Mouse (Mus musculus): ENCODE data around the gene Hist1h2aa.

The Hist1h2aa gene

DNA sequence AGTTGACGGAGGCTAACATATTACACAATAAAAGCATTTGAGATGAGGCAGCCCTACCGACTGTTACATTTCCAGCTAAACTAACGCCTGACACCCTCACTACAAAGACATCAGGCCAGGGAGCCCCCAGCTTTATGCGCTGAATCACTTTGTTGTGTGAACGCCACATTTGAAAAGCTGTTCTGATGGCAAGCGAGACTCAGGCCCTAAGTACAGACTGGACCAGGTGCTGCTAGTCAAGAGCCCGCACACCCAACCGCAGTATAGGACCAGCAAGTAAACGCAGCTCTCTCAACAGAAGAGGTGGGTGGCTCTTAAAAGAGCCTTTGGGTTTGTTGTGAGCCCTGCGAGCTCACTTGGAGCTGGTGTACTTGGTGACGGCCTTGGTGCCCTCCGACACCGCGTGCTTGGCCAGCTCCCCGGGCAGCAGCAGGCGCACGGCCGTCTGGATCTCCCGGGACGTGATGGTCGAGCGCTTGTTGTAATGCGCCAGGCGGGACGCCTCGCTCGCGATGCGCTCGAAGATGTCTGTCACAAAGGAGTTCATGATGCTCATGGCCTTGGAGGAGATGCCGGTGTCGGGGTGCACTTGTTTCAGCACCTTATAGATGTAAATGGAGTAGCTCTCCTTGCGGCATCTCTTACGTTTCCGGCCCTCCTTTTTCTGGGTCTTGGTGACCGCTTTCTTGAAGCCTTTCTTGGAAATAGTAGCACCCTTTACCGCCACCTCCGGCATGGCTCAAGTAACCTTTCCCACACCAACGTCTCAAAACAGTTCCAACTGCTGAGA, 646 bp upstream of the Hist1h2aa start, which contains the start of gene Hist1h2ba:
Hist1h2ba (minus strand) TSS at position 736 of the 790 bp plus-strand sequence.
- in situ Hi-C loops (cut with MboI; ENCODE audit: unreplicated experiment in 2 of 2), result loop anchor here in 1 of 2 experiments (10.0 kb wide), 1 partner anchor 49 kb away; no protein-coding TSS in a partner anchor

GRCm38 (mm10) chr13:23938699-23939098, 4.4 kb downstream of the Hist1h2aa start:
- in situ Hi-C loops (cut with MboI; ENCODE audit: unreplicated experiment in 2 of 2), result loop anchor here in 1 of 2 experiments (10.0 kb wide), 1 partner anchor 54 kb away; no protein-coding TSS in a partner anchor

- in situ Hi-C loops (cut with MboI; ENCODE audit: unreplicated experiment in 2 of 2), result no loop called here
These were observed 6.0 kb downstream of the Hist1h2aa start for GRCm38 (mm10) chr13:23940291-23940690.

- in situ Hi-C loops (cut with MboI; ENCODE audit: unreplicated experiment in 2 of 2), result no loop called here
These were observed 8.6 kb downstream of the Hist1h2aa start for GRCm38 (mm10) chr13:23942861-23943260.

DNA sequence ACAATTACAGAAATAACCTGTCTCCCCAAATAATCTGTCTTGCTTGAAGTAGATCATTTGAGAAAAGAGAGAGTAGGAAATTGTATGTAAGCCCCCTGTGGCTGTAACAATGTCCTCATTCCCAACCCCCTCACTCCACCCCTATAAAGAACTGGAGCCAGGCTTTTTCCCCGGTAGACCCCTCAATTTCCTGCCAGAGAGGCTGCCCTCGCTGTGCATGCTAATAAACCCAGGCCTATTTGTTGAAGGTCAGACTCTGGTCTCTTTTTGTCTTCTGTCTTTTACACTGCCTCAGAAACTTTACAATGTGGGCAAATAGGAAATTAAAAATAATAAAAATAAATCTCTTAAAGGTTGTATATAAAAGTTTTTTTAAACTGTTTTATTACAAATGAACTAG, 12.0 kb downstream of the Hist1h2aa start:
- in situ Hi-C loops (cut with MboI; ENCODE audit: unreplicated experiment in 2 of 2), result no loop called here

GRCm38 (mm10) chr13:23949484-23950246, 15.4 kb downstream of the Hist1h2aa start:
- in situ Hi-C loops (cut with MboI; ENCODE audit: unreplicated experiment in 2 of 2), result loop anchor here (5.0 to 25.0 kb wide), 2 partner anchors 117 to 338 kb away; partner anchors contain the start of gene Carmil1 (in 1 of the 2)

DNA sequence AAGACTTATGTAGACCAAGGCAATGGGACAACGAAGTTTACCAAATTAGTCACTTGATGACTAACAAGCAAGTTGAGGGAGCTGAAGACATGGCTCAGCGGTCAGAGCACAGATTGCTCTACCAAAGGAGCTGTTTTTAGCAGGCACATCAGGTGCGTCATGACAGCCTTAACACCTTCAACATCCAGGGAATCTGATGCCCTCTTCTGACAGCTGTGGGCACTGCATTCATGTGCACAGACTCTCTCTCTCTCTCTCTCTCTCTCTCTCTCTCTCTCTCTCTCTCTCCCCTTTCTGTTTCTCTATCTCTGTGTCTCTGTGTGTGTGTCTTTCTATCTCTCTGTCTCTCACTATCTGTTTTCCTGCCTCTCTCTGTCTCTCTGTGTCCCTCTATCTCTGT, 16.7 kb downstream of the Hist1h2aa start:
- in situ Hi-C loops (cut with MboI; ENCODE audit: unreplicated experiment in 2 of 2), result loop anchor here (5.0 to 25.0 kb wide), 2 partner anchors 119 to 336 kb away; partner anchors contain the start of gene Carmil1 (in 1 of the 2)

GRCm38 (mm10) chr13:23959776-23960175, 25.5 kb downstream of the Hist1h2aa start:
- in situ Hi-C loops (cut with MboI; ENCODE audit: unreplicated experiment in 2 of 2), result loop anchor here in 1 of 2 experiments (25.0 kb wide), 1 partner anchor 328 kb away; the partner anchor contains the start of gene Carmil1

GRCm38 (mm10) chr13:23964909-23965308, 30.6 kb downstream of the Hist1h2aa start:
- in situ Hi-C loops (cut with MboI; ENCODE audit: unreplicated experiment in 2 of 2), result loop anchor here in 1 of 2 experiments (25.0 kb wide), 1 partner anchor 322 kb away; the partner anchor contains the start of gene Carmil1

- in situ Hi-C loops (cut with MboI; ENCODE audit: unreplicated experiment in 2 of 2), result loop anchor here in 1 of 2 experiments (25.0 kb wide), 1 partner anchor 315 kb away; the partner anchor contains the start of gene Carmil1
These were observed 37.6 kb downstream of the Hist1h2aa start for GRCm38 (mm10) chr13:23971870-23972269.

DNA sequence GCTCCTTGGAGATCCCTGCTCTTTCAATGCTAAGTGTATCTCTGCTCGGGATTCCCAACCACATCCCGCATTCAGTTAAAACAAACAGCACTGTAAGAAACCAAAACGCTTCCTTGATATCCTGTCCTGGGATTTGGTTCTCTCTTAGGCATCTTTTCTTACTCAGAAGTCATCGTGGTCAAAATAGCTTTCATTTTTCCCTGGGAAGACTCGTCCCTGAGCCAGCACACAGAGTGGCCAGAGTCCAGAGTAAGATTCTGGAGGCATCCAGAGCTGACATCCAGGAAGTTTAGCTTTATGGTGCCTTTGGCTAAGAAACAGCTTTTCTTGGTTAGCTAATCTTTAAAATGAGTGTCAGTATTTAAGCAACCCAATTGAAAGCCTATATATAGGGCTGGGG, 38.0 kb downstream of the Hist1h2aa start:
- in situ Hi-C loops (cut with MboI; ENCODE audit: unreplicated experiment in 2 of 2), result loop anchor here in 1 of 2 experiments (25.0 kb wide), 1 partner anchor 315 kb away; the partner anchor contains the start of gene Carmil1
